Mouse (Mus musculus) cortical plate, adult 2 months (tissue): ENCODE measurements around the gene Olfr221. TPM values are rescaled to one million over a fixed set of nuclear protein-coding genes. Genes with fewer than 3 reads are reported as not detected.
A peak's percentile ranks its signal among the peaks of the same experiment; 100 is the strongest.

Experiments used
- H3K27ac ChIP-seq: fragments of 200-500 bp; 2 replicates; pipeline ENCODE4 v1.5.1; 2012; ENCODE audit warnings: low read length, control low read depth, inconsistent platforms; ENCODE audit not compliant: insufficient read depth
- H3K4me1 ChIP-seq: fragments of 200-500 bp; 2 replicates; pipeline ENCODE4 v1.6.1; 2011; ENCODE audit warnings: low read length; ENCODE audit not compliant: control insufficient read depth, insufficient read depth
- H3K4me3 ChIP-seq: fragments of 200-500 bp; 2 replicates; pipeline ENCODE4 v1.5.1; 2011; ENCODE audit warnings: mild to moderate bottlenecking, low read length, control low read depth; ENCODE audit not compliant: insufficient read depth
- CTCF ChIP-seq: fragments of 200-500 bp; IDR thresholded peaks from 2 replicates; pipeline ENCODE4 v1.5.1; 2011; ENCODE audit warnings: mild to moderate bottlenecking, control low read depth, low read length; ENCODE audit not compliant: insufficient read depth; ENCODE audit errors: extremely low read depth
- POLR2A ChIP-seq: fragments of 200-500 bp; IDR thresholded peaks from 2 replicates; pipeline ENCODE4 v1.6.1; 2011; ENCODE audit warnings: mild to moderate bottlenecking, low read length, control low read depth; ENCODE audit not compliant: insufficient read depth; ENCODE audit errors: extremely low read depth
- polyA plus RNA-seq: library from polyadenylated mRNA; depleted of rRNA; stranded (reverse); fragments of >200 nt; gene quantifications from 2 replicates; pipeline ENCODE4 v1.2.3, GENCODE M21; 2012; rRNA removed

Gene Olfr221
- polyA plus RNA-seq, 1 experiment, result not detected

DNA sequence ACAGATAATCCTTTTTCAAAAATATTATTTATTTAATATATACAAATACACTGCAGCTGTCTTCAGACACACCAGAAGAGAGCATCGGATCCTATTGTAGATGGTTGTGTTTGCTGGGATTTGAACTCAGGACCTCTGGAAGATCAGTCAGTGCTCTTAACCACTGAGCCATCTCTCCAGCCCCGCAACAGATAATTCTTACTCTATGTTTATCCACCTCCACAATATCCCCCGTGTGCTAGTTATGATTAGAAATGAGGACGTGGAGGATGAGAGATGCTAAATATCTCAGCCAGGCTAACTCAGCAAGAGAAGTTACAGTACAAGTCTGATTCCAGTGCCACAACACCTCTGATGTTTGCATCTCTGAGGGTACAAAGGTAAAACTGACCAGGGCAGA is 47.8 kb downstream of the Olfr221 start:
- H3K4me3 ChIP-seq, result no peak overlapping the region
- TF ChIP-seq CTCF (no peak), POLR2A (no peak)
- no peaks in the 10 kb centered on the region for H3K4me1 ChIP-seq
- H3K27ac ChIP-seq, result no peak overlapping the region

DNA sequence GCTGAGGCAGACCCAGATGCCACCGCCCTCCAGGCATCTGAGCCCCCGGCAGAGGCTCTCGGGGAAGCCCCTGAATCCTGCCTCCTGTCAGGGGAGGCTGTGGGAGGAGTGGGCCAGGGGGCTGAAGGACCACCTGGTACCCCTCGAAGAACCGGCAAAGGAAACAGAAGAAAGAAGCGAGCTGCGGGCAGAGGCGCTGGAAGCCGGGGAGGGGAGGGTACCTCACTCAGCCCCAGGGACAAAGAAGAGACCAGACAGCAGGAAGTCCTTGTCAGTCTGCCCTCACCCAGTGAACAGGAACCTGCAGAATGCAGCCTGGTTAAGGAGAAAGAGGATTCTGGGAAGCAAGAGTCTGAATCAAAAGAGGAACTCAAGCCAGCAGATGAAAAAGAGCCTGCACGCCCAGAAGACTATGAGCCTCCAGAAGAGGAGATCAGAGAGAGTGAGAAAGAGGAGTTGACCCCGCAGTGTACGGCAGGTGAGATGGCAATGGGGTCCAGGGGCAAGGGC is 52.7 kb downstream of the Olfr221 start:
- TF ChIP-seq POLR2A (no peak), CTCF (no peak)
- Histone ChIP-seq H3K4me1 (no peaks in the 10 kb centered on the region), H3K4me3 (no peak overlapping the region), H3K27ac (no peak overlapping the region)

DNA sequence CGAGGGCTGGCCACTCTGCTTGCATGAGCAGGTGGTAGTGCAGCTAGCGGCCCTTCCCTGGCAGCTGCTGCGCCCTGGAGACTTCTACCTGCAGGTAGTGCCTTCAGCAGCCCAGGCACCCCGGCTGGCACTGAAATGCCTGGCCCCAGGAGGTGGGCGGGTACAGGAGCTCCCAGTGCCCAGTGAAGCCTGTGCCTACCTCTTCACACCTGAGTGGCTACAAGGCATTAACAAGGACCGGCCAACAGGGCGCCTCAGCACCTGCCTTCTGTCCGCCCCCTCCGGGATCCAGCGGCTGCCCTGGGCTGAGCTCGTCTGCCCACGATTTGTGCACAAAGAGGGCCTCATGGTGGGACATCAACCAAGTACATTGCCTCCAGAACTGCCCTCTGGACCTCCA is 53.5 kb downstream of the Olfr221 start:
- no peak for TF ChIP-seq POLR2A
- TF ChIP-seq CTCF, result no peak
- H3K27ac ChIP-seq, result no peak overlapping the region

DNA sequence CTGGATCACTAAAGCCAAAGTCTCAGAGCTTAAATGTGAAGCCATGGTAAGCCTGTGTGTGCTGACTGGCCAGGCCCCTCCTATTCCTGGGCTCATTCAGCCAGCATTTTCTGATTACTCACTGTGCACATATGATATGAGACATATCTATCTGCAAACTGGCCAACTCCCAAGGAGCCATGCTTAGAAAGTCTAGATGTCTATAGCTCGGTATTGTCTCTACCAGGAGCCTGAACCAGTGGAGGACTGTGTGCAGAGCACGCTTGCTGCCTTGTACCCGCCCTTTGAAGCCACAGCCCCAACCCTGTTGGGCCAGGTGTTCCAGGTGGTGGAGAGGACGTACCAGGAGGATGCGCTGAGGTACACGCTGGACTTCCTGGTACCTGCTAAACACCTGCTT is 55.1 kb downstream of the Olfr221 start:
- TF ChIP-seq POLR2A (no peak), CTCF (no peak)
- Histone ChIP-seq H3K4me3 (no peak overlapping the region), H3K27ac (no peak overlapping the region), H3K4me1 (no peaks in the 10 kb centered on the region)

More for the DNA sequence above, 53.5 kb downstream of the Olfr221 start:
- H3K4me3 ChIP-seq, result no peak overlapping the region
- no peaks in the 10 kb centered on the region for H3K4me1 ChIP-seq

DNA sequence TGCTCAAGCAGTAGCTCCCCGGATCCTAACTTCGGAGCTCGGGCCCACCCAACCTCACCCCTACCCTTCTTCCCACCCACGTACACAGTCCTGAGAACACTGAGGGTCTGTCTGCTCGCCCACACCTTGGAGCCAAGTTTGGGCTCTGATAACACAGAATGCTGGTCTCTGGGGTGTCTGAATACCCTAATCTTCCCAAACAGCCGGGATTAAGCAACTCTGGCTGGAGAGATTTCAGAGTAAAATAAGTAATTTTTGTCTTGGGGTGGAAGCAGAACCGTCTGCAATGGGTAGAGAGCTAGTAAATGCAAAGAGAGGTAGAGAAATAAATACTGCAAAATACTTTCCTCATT is 56.1 kb downstream of the Olfr221 start:
- TF ChIP-seq CTCF, result no peak
- TF ChIP-seq POLR2A, result no peak
- Histone ChIP-seq H3K27ac (no peak overlapping the region), H3K4me3 (peak overlapping the region; percentile 44), H3K4me1 (no peaks in the 10 kb centered on the region)

DNA sequence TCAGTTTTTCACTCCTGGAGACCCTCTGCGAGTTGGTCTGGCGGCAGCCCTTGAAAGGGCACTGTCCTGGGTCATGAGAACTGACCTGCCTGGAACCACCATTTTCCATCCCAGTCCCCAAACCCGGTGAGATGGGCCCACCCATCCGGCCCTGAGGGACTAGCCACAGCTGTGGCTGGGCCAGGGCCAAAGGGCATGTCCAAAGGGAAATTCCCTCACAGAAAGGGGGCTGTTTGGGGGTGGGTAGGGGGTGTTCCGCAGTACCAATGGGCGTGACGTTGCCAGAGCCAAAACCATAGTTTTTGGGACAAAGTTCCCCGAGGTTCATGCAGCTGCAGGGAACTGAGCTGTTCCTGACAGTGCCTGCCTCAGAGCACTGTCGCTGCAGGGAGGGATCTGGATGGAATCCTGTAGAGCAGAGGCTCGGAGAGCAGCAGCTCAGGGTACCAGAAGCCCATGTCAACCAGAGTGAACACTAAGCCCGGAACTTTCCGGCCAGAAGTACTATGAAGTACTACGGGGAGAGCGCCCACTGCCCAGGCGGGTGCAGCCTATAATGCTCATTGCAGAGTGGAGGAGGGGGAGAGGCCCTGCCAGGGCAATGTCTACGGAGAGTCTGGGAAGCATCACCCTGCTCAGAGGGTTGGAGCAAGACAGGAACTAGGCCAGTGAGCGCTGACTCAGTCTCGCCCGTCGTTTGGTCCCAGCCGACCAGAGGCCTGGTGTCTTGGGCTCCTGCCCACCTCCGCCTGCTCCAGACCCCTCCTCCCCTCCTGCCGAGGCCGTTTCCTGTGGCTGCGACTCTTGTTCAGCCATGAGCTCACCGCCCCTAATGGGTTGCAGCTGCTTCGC is 56.7 kb downstream of the Olfr221 start:
- Histone ChIP-seq H3K4me3 (peak overlapping the region; percentile 44), H3K27ac (peak overlapping the region; percentile 7), H3K4me1 (no peaks in the 10 kb centered on the region)
- TF ChIP-seq POLR2A (no peak), CTCF (no peak)

DNA sequence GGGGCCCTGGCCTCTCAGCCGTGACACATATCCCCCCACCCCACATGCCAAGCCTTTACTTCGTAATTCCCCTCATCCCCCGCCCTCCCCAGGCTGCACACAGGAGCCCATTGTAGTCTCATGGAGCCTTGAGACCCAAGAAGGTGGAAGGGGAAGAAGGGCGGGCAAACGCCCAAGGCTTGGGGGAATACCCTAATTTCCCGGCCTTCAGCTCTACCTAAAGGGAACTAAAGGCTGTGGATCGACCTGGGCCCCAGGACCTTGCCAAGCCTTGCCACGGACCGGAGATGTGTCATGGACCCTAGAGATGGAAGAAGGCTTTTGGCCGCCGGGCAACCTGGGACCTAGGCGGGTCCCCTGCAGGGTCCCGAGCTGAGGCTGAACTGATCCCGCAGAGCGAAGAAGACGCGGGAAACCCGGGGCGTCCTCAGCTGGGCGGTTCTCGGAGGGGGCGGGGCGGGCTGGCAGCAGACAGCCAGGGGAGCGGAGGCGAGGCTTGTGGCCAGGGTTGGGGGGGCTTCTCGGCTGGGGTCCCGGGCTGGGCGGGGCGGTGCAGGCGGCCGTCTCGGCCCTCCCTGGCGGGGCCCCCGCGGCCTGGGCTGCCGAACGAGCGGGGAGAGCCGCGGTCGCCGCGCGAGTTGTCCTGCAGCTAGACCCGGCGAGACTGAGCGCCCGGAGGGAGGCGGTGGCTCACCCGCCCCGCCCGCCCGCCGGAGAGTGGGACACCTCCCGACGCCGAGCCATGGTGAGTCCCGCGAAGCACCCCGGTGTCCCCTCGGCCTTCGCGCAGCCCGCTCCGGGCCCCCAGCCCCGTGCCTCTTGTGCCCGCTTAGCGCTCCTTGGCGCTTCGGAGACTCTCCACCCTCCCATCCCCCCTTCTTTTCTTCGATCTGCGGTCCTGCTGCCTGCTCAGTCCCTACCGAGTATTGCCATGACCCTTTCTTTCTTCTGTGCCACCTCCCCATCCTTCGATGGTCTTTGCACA is 57.7 kb downstream of the Olfr221 start, which contains the start of gene Arhgef40:
TSS of gene Arhgef40 (plus strand) at position 473 of the 985 bp plus-strand sequence.
- no peaks in the 10 kb centered on the region for H3K4me1 ChIP-seq
- no peak for TF ChIP-seq CTCF
- no peak for TF ChIP-seq POLR2A
- peak within 1 kb of the TSS; percentile 7 for H3K27ac ChIP-seq
- H3K4me3 ChIP-seq, result peak within 1 kb of the TSS; percentile 44

Other genes with a start within 250 kb of the Olfr221 start
- not detected in 2 replicates for gene AY358078, start 242.4 kb downstream of the Olfr221 start, polyA plus RNA-seq
- gene Ear6, start 188.8 kb downstream of the Olfr221 start, polyA plus RNA-seq, result not detected in 2 replicates
- gene Mettl17, start 157.6 kb downstream of the Olfr221 start, polyA plus RNA-seq, result 41.4 and 49.3 TPM in 2 replicates
- gene Slc39a2, start 149.6 kb downstream of the Olfr221 start, polyA plus RNA-seq, result 17.8 and 18.7 TPM in 2 replicates
- gene Ndrg2, start 128.3 kb downstream of the Olfr221 start, polyA plus RNA-seq, result 955 and 1,100 TPM in 2 replicates
- gene Tppp2, start 124.0 kb downstream of the Olfr221 start, polyA plus RNA-seq, result not detected in 2 replicates
- gene Rnase13, start 119.7 kb downstream of the Olfr221 start, polyA plus RNA-seq, result 0.17 and 0.21 TPM in 2 replicates
- gene Arhgef40, start 57.7 kb downstream of the Olfr221 start, polyA plus RNA-seq, result 24.1 and 24.5 TPM in 2 replicates
- 0.21 and 0.34 TPM in 2 replicates for gene Tmem253, start 26.8 kb downstream of the Olfr221 start, polyA plus RNA-seq
- gene Zfp219, start 21.7 kb downstream of the Olfr221 start, polyA plus RNA-seq, result 51.3 and 54.3 TPM in 2 replicates
- gene Hnrnpc, start 61.6 kb upstream of the Olfr221 start, polyA plus RNA-seq, result 215 and 219 TPM in 2 replicates
- 1.3 and 1.8 TPM in 2 replicates for gene Rpgrip1, start 68.2 kb upstream of the Olfr221 start, polyA plus RNA-seq
- 25.6 and 28.2 TPM in 2 replicates for gene Supt16, start 155.0 kb upstream of the Olfr221 start, polyA plus RNA-seq
- gene Chd8, start 215.3 kb upstream of the Olfr221 start, polyA plus RNA-seq, result 53.5 and 60.7 TPM in 2 replicates
- gene Tox4, start 236.7 kb upstream of the Olfr221 start, polyA plus RNA-seq, result 41.2 and 42.4 TPM in 2 replicates
- gene Rab2b, start 237.1 kb upstream of the Olfr221 start, polyA plus RNA-seq, result 42.0 and 44.4 TPM in 2 replicates